Mouse (Mus musculus): Measurements from ENCODE around the gene D17H6S53E. TPM values are rescaled to one million over a fixed set of nuclear protein-coding genes. Genes with fewer than 3 reads are reported as not detected.
A peak's percentile ranks its signal among the peaks of the same experiment; 100 is the strongest.

The D17H6S53E gene
- polyA plus RNA-seq, 1 experiment from 2014 or later = 15.4 TPM

DNA sequence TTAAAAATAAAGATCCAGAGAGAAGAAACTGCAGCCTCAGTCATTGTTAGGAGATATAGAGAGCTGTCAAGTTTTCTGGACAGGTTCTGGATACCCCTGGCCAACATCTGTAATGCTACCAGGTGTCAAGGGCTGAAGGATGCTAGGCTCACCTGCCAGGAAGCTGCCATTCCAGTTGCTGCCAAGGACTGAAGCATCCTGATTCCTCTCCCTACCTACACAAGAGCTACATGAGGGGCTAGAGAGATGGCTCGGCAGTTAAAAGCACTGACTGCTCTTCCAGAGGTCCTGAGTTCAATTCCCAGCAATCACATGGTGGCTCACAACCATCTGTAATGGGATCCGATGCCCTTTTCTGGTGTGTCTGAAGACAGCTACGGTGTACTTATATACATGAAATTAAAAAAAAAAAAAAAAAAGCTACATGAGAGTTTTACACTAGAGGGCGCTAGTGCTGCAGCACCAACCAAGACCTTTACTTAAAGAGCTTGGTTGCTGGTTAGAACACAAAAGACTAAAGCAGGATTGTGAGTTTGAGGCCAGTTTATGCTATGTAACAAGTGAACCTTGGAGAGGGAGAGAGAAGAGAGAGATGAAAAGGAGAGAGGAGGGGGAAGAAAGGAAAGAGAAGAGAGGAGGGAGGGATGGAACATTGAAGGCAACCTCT is 42.5 kb downstream of the D17H6S53E start:
- no peak overlapping the region for H3K27ac ChIP-seq (ENCODE audit: low read length)
- H3K9ac ChIP-seq (ENCODE audit: low read depth, low read length) = no peak overlapping the region
- no peak for ATAC-seq
- peaks cover 9% of the 10 kb centered on the region for H3K4me1 ChIP-seq (ENCODE audit: control insufficient read depth, insufficient read depth, low read length)
- H3K4me3 ChIP-seq (ENCODE audit: low read length) = no peak overlapping the region
- no peaks in the 10 kb centered on the region for H3K36me3 ChIP-seq (ENCODE audit: control insufficient read depth, insufficient read depth, low read length)
- WGBS = 15% methylated on average over 4 of the region's 4 CpGs
- H3K27me3 ChIP-seq (replicated peaks; ENCODE audit: control insufficient read depth, insufficient read depth, low read length) = no peaks in the 10 kb centered on the region
- no peaks in the 10 kb centered on the region for H3K9me3 ChIP-seq (ENCODE audit: control insufficient read depth, low read length)
- H3K4me2 ChIP-seq (ENCODE audit: low read depth, low read length) = no peak overlapping the region

DNA sequence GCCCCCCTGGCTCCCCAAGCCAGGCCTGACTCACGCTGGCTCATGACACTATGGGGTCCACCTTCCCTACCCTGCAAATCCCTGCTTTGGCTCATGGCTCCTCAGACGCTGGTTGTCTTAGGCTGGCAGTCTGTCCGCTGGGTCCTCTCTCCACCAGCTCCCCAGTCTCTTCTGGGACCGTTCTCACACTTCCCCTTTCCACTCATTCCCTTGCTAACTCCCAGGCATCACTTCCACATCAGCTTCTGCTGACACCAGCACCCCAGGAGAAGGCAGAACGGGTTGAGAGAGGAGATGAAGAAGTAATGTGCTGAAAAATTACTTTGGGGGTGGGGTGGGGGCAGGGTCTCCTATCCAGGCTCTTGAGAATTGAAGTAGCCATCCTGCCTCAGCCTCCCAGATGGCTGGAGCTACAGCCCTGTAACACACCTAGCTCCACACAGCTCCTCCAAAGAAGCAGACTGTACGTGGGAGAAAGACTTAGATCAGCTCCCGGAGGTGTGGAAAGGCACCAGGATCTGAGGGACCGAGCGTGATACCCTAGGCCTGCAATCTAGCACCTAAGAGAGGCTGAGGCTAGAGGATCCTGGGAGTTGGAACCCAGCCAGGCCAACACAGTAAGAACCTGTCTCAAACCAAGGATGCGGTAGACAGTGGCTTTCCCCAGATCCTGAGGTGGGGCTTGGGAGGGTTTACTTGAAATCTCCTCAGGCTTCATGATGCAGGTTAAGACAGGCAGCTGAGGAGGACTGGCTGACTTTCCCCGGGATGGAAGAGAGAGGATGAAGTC is 46.5 kb downstream of the D17H6S53E start:
- 71% methylated on average over 11 of the region's 11 CpGs for WGBS

DNA sequence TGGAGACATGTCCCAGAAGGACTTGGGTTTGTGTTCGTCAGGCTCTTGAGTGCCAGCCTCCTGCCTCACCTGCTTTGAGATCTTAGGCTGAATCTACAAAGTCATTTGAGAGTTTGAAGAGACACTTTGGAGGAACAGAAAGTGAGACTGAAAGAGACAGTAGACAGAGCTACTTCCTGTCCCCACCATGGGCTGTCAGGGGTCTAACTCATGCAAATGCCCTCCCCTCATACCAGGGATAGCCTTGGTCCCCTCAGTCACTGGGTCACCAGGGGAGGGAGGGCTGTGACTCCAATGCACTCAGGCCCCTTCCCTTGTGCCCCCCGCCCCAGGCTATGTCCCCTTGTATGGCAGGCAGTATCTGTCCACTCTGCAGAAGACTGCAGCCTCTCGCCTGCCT is 47.2 kb downstream of the D17H6S53E start:
- no peaks in the 10 kb centered on the region for H3K27me3 ChIP-seq (replicated peaks; ENCODE audit: control insufficient read depth, insufficient read depth, low read length)
- 0 out of 2 replicates have a peak overlapping the region, but pooled peaks have one; percentile 19 for H3K9ac ChIP-seq (ENCODE audit: low read depth, low read length)
- H3K4me1 ChIP-seq (ENCODE audit: control insufficient read depth, insufficient read depth, low read length) = 0 out of 2 replicates have a peak, but pooled peaks cover 2% of the 10 kb centered on the region
- no peaks in the 10 kb centered on the region for H3K36me3 ChIP-seq (ENCODE audit: control insufficient read depth, insufficient read depth, low read length)
- no peak overlapping the region for H3K4me2 ChIP-seq (ENCODE audit: low read depth, low read length)
- 0 out of 2 replicates have a peak overlapping the region, but pooled peaks have one; percentile 33 for H3K27ac ChIP-seq (ENCODE audit: low read length)
- no peak for ATAC-seq
- 69% methylated on average over 3 of the region's 3 CpGs for WGBS
- H3K4me3 ChIP-seq (ENCODE audit: low read length) = no peak overlapping the region
- H3K9me3 ChIP-seq (ENCODE audit: control insufficient read depth, low read length) = no peaks in the 10 kb centered on the region

More for the DNA sequence above, 46.5 kb downstream of the D17H6S53E start:
- peak overlapping the region; percentile 33; the same call in 1 of the 2 replicates for H3K27ac ChIP-seq (ENCODE audit: low read length)
- H3K9me3 ChIP-seq (ENCODE audit: control insufficient read depth, low read length) = no peaks in the 10 kb centered on the region
- H3K9ac ChIP-seq (ENCODE audit: low read depth, low read length) = no peak overlapping the region
- no peak for ATAC-seq
- H3K4me1 ChIP-seq (ENCODE audit: control insufficient read depth, insufficient read depth, low read length) = 0 out of 2 replicates have a peak, but pooled peaks cover 2% of the 10 kb centered on the region
- no peaks in the 10 kb centered on the region for H3K36me3 ChIP-seq (ENCODE audit: control insufficient read depth, insufficient read depth, low read length)
- H3K27me3 ChIP-seq (replicated peaks; ENCODE audit: control insufficient read depth, insufficient read depth, low read length) = no peaks in the 10 kb centered on the region
- H3K4me2 ChIP-seq (ENCODE audit: low read depth, low read length) = no peak overlapping the region
- no peak overlapping the region for H3K4me3 ChIP-seq (ENCODE audit: low read length)

- Histone ChIP-seq H3K9me3 (ENCODE audit: control insufficient read depth, low read length) (no peaks in the 10 kb centered on the region), H3K9ac (ENCODE audit: low read depth, low read length) (no peak overlapping the region), H3K4me3 (ENCODE audit: low read length) (no peak overlapping the region), H3K27ac (ENCODE audit: low read length) (no peak overlapping the region), H3K4me2 (ENCODE audit: low read depth, low read length) (no peak overlapping the region), H3K4me1 (ENCODE audit: control insufficient read depth, insufficient read depth, low read length) (0 out of 2 replicates have a peak, but pooled peaks cover 2% of the 10 kb centered on the region), H3K36me3 (ENCODE audit: control insufficient read depth, insufficient read depth, low read length) (no peaks in the 10 kb centered on the region), H3K27me3 (replicated peaks; ENCODE audit: control insufficient read depth, insufficient read depth, low read length) (no peaks in the 10 kb centered on the region)
- ATAC-seq = no peak
- WGBS = 57% methylated on average over 8 of the region's 8 CpGs
Measured at GRCm38 (mm10) chr17:35174201-35174977, 48.2 kb downstream of the D17H6S53E start.

DNA sequence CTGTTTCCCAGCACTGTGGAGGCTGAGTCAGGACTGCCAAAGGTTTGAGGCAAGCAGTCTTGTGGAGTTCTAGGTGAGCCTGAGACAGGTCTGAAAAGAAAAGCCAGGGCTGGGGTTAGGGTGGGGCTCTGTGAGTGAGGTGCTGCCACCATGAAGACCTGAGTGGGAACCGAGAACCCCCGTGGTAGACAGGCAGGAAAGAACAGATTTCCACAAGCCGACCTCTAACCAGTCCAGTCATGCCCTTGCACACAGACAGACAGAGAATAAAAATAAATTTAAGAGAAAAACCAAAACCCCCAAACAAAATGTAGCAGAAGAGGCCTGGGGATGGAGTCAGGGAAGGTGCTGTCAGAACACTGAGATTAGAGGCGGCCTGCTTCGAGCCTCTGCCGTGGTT is 49.2 kb downstream of the D17H6S53E start:
- no peaks in the 10 kb centered on the region for H3K9me3 ChIP-seq (ENCODE audit: control insufficient read depth, low read length)
- 0 out of 2 replicates have a peak, but pooled peaks cover 2% of the 10 kb centered on the region for H3K4me1 ChIP-seq (ENCODE audit: control insufficient read depth, insufficient read depth, low read length)
- H3K9ac ChIP-seq (ENCODE audit: low read depth, low read length) = no peak overlapping the region
- H3K4me2 ChIP-seq (ENCODE audit: low read depth, low read length) = no peak overlapping the region
- H3K4me3 ChIP-seq (ENCODE audit: low read length) = no peak overlapping the region
- WGBS = 80% methylated on average over 6 of the region's 6 CpGs
- no peak for ATAC-seq
- no peak overlapping the region for H3K27ac ChIP-seq (ENCODE audit: low read length)
- no peaks in the 10 kb centered on the region for H3K36me3 ChIP-seq (ENCODE audit: control insufficient read depth, insufficient read depth, low read length)
- no peaks in the 10 kb centered on the region for H3K27me3 ChIP-seq (replicated peaks; ENCODE audit: control insufficient read depth, insufficient read depth, low read length)

DNA sequence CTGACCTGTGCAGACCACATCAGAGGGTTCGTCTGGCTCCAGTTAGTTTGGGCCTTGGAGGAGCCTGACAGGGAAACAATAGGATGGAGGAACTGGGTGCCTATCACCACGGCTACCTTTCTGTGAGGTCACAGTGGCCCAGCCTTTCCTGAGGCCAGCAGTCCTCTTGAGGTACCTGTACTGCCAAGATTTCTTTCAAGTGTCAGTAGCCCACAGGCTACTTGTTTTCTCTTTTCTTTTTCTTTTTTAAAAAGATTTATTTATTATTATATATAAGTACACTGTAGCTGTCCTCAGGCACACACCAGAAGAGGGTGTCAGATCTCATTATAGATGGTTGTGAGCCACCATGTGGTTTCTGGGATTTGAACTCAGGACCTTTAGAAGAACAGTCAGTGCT is 49.8 kb downstream of the D17H6S53E start, which contains the start of gene Aif1:
Gene Aif1 (minus strand): TSS at position 101 of the 400 bp plus-strand sequence.
- 0 out of 2 replicates have a peak, but pooled peaks cover 2% of the 10 kb centered on the region for H3K4me1 ChIP-seq (ENCODE audit: control insufficient read depth, insufficient read depth, low read length)
- H3K4me2 ChIP-seq (ENCODE audit: low read depth, low read length) = no peak within 1 kb of the TSS
- ATAC-seq = no peak
- 46% methylated on average over 2 of the region's 2 CpGs for WGBS
- no peaks in the 10 kb centered on the region for H3K9me3 ChIP-seq (ENCODE audit: control insufficient read depth, low read length)
- H3K27ac ChIP-seq (ENCODE audit: low read length) = no peak within 1 kb of the TSS
- no peaks in the 10 kb centered on the region for H3K27me3 ChIP-seq (replicated peaks; ENCODE audit: control insufficient read depth, insufficient read depth, low read length)
- no peak within 1 kb of the TSS for H3K9ac ChIP-seq (ENCODE audit: low read depth, low read length)
- no peak within 1 kb of the TSS for H3K4me3 ChIP-seq (ENCODE audit: low read length)
- no peaks in the 10 kb centered on the region for H3K36me3 ChIP-seq (ENCODE audit: control insufficient read depth, insufficient read depth, low read length)

Other genes with a start within 250 kb of the D17H6S53E start
- 1.5 and 1.7 TPM in 2 replicates for gene Zbtb12, start 246.9 kb upstream of the D17H6S53E start, polyA plus RNA-seq (2015; fragmentation: Nextera tagmentation; extraction: Ambion mirVana)
- gene Gm20547, start 244.3 kb upstream of the D17H6S53E start, polyA plus RNA-seq (2015; fragmentation: Nextera tagmentation; extraction: Ambion mirVana) = not detected in 2 replicates
- gene C2, start 228.1 kb upstream of the D17H6S53E start, polyA plus RNA-seq (2015; fragmentation: Nextera tagmentation; extraction: Ambion mirVana) = 26.5 and 36.0 TPM in 2 replicates
- 59.8 and 61.9 TPM in 2 replicates for gene Ehmt2, start 227.9 kb upstream of the D17H6S53E start, polyA plus RNA-seq (2015; fragmentation: Nextera tagmentation; extraction: Ambion mirVana)
- gene Slc44a4, start 211.9 kb upstream of the D17H6S53E start, polyA plus RNA-seq (2015; fragmentation: Nextera tagmentation; extraction: Ambion mirVana) = 108 and 134 TPM in 2 replicates
- gene Neu1, start 195.1 kb upstream of the D17H6S53E start, polyA plus RNA-seq (2015; fragmentation: Nextera tagmentation; extraction: Ambion mirVana) = 226 and 301 TPM in 2 replicates
- 0.22 and 0.24 TPM in 2 replicates for gene Hspa1b, start 167.1 kb upstream of the D17H6S53E start, polyA plus RNA-seq (2015; fragmentation: Nextera tagmentation; extraction: Ambion mirVana)
- not detected in 2 replicates for gene Gm20481, start 156.5 kb upstream of the D17H6S53E start, polyA plus RNA-seq (2015; fragmentation: Nextera tagmentation; extraction: Ambion mirVana)
- 6.3 and 6.6 TPM in 2 replicates for gene Hspa1a, start 154.2 kb upstream of the D17H6S53E start, polyA plus RNA-seq (2015; fragmentation: Nextera tagmentation; extraction: Ambion mirVana)
- gene Hspa1l, start 153.7 kb upstream of the D17H6S53E start, polyA plus RNA-seq (2015; fragmentation: Nextera tagmentation; extraction: Ambion mirVana) = 0.38 and 0.57 TPM in 2 replicates
- gene Lsm2, start 144.5 kb upstream of the D17H6S53E start, polyA plus RNA-seq (2015; fragmentation: Nextera tagmentation; extraction: Ambion mirVana) = 159 and 181 TPM in 2 replicates
- gene Vars, start 125.4 kb upstream of the D17H6S53E start, polyA plus RNA-seq (2015; fragmentation: Nextera tagmentation; extraction: Ambion mirVana) = 112 and 119 TPM in 2 replicates
- gene Vwa7, start 109.8 kb upstream of the D17H6S53E start, polyA plus RNA-seq (2015; fragmentation: Nextera tagmentation; extraction: Ambion mirVana) = 0.18 and 0.27 TPM in 2 replicates
- 11.3 TPM in 2 replicates for gene Sapcd1, start 98.4 kb upstream of the D17H6S53E start, polyA plus RNA-seq (2015; fragmentation: Nextera tagmentation; extraction: Ambion mirVana)
- gene Msh5, start 79.6 kb upstream of the D17H6S53E start, polyA plus RNA-seq (2015; fragmentation: Nextera tagmentation; extraction: Ambion mirVana) = 3.6 and 4.4 TPM in 2 replicates
- gene Clic1, start 76.4 kb upstream of the D17H6S53E start, polyA plus RNA-seq (2015; fragmentation: Nextera tagmentation; extraction: Ambion mirVana) = 405 and 416 TPM in 2 replicates
- 146 and 170 TPM in 2 replicates for gene Ddah2, start 67.3 kb upstream of the D17H6S53E start, polyA plus RNA-seq (2015; fragmentation: Nextera tagmentation; extraction: Ambion mirVana)
- 0.24 TPM in 1 of 2 replicates, not detected in the other for gene Ly6g6c, start 61.0 kb upstream of the D17H6S53E start, polyA plus RNA-seq (2015; fragmentation: Nextera tagmentation; extraction: Ambion mirVana)
- gene Mpig6b, start 60.2 kb upstream of the D17H6S53E start, polyA plus RNA-seq (2015; fragmentation: Nextera tagmentation; extraction: Ambion mirVana) = 0.37 and 0.40 TPM in 2 replicates
- 3.4 and 3.8 TPM in 2 replicates for gene Ly6g6e, start 49.5 kb upstream of the D17H6S53E start, polyA plus RNA-seq (2015; fragmentation: Nextera tagmentation; extraction: Ambion mirVana)
- gene Ly6g6d, start 48.3 kb upstream of the D17H6S53E start, polyA plus RNA-seq (2015; fragmentation: Nextera tagmentation; extraction: Ambion mirVana) = 4.3 and 5.6 TPM in 2 replicates
- gene Ly6g6f, start 40.8 kb upstream of the D17H6S53E start, polyA plus RNA-seq (2015; fragmentation: Nextera tagmentation; extraction: Ambion mirVana) = 0.16 and 0.23 TPM in 2 replicates
- gene Abhd16a, start 37.1 kb upstream of the D17H6S53E start, polyA plus RNA-seq (2015; fragmentation: Nextera tagmentation; extraction: Ambion mirVana) = 107 and 108 TPM in 2 replicates
- not detected in 2 replicates for gene Ly6g5c, start 18.1 kb upstream of the D17H6S53E start, polyA plus RNA-seq (2015; fragmentation: Nextera tagmentation; extraction: Ambion mirVana)
- 0.56 and 0.66 TPM in 2 replicates for gene Ly6g5b, start 10.9 kb upstream of the D17H6S53E start, polyA plus RNA-seq (2015; fragmentation: Nextera tagmentation; extraction: Ambion mirVana)
- 16.8 and 21.3 TPM in 2 replicates for gene Gpank1, start 4.9 kb upstream of the D17H6S53E start, polyA plus RNA-seq (2015; fragmentation: Nextera tagmentation; extraction: Ambion mirVana)
- gene Csnk2b, start 4.3 kb upstream of the D17H6S53E start, polyA plus RNA-seq (2015; fragmentation: Nextera tagmentation; extraction: Ambion mirVana) = 246 and 254 TPM in 2 replicates
- 9.4 and 20.2 TPM in 2 replicates for gene Apom, start 5.7 kb downstream of the D17H6S53E start, polyA plus RNA-seq (2015; fragmentation: Nextera tagmentation; extraction: Ambion mirVana)
- gene Bag6, start 8.8 kb downstream of the D17H6S53E start, polyA plus RNA-seq (2015; fragmentation: Nextera tagmentation; extraction: Ambion mirVana) = 37.5 and 41.3 TPM in 2 replicates
- gene Prrc2a, start 38.5 kb downstream of the D17H6S53E start, polyA plus RNA-seq (2015; fragmentation: Nextera tagmentation; extraction: Ambion mirVana) = 103 TPM in 2 replicates
- gene Aif1, start 49.7 kb downstream of the D17H6S53E start, polyA plus RNA-seq (2015; fragmentation: Nextera tagmentation; extraction: Ambion mirVana) = 17.4 and 19.4 TPM in 2 replicates
- gene Lst1, start 62.1 kb downstream of the D17H6S53E start, polyA plus RNA-seq (2015; fragmentation: Nextera tagmentation; extraction: Ambion mirVana) = 16.9 and 17.1 TPM in 2 replicates
- gene Ltb, start 68.1 kb downstream of the D17H6S53E start, polyA plus RNA-seq (2015; fragmentation: Nextera tagmentation; extraction: Ambion mirVana) = 4.4 and 4.7 TPM in 2 replicates
- gene Tnf, start 75.6 kb downstream of the D17H6S53E start, polyA plus RNA-seq (2015; fragmentation: Nextera tagmentation; extraction: Ambion mirVana) = 0.18 and 0.23 TPM in 2 replicates
- 0.99 and 1.2 TPM in 2 replicates for gene Lta, start 79.0 kb downstream of the D17H6S53E start, polyA plus RNA-seq (2015; fragmentation: Nextera tagmentation; extraction: Ambion mirVana)
- gene Gm16181, start 94.5 kb downstream of the D17H6S53E start, polyA plus RNA-seq (2015; fragmentation: Nextera tagmentation; extraction: Ambion mirVana) = 0.29 and 0.46 TPM in 2 replicates
- 4.7 and 4.8 TPM in 2 replicates for gene Atp6v1g2, start 107.3 kb downstream of the D17H6S53E start, polyA plus RNA-seq (2015; fragmentation: Nextera tagmentation; extraction: Ambion mirVana)
- 8.9 and 9.2 TPM in 2 replicates for gene Nfkbil1, start 109.4 kb downstream of the D17H6S53E start, polyA plus RNA-seq (2015; fragmentation: Nextera tagmentation; extraction: Ambion mirVana)
- 325 and 376 TPM in 2 replicates for gene Ddx39b, start 115.4 kb downstream of the D17H6S53E start, polyA plus RNA-seq (2015; fragmentation: Nextera tagmentation; extraction: Ambion mirVana)
- gene H2-D1, start 136.4 kb downstream of the D17H6S53E start, polyA plus RNA-seq (2015; fragmentation: Nextera tagmentation; extraction: Ambion mirVana) = 238 and 255 TPM in 2 replicates
- gene H2-Q1, start 194.0 kb downstream of the D17H6S53E start, polyA plus RNA-seq (2015; fragmentation: Nextera tagmentation; extraction: Ambion mirVana) = 8.8 and 12.8 TPM in 2 replicates
- 136 and 184 TPM in 2 replicates for gene H2-Q2, start 215.9 kb downstream of the D17H6S53E start, polyA plus RNA-seq (2015; fragmentation: Nextera tagmentation; extraction: Ambion mirVana)